Mouse (Mus musculus) intestine, postnatal 0 days (tissue): Measurements from ENCODE around the gene Ncapd2. TPM values are rescaled to one million over a fixed set of nuclear protein-coding genes. Genes with fewer than 3 reads are reported as not detected.
A peak's percentile ranks its signal among the peaks of the same experiment; 100 is the strongest.

Source experiments
- ATAC-seq: fragments of 200-750 bp; cut with Nextera tagmentation; 2 replicates; pipeline ENCODE4 v1.8.0; 2017; ENCODE audit warnings: mild to moderate bottlenecking, moderate TSS enrichment, moderate library complexity
- H3K27ac ChIP-seq: fragments of 300-500 bp; sonication (generic); 2 replicates; pipeline ENCODE4 v1.5.1; 2014; ENCODE audit warnings: mild to moderate bottlenecking, low read depth, low read length, moderate library complexity
- H3K27me3 ChIP-seq: fragments of 300-500 bp; sonication (generic); replicated peaks from 2 replicates; pipeline ENCODE4 v1.6.1; 2014; ENCODE audit warnings: low read length, mixed read lengths; ENCODE audit not compliant: control insufficient read depth, insufficient read depth
- H3K36me3 ChIP-seq: fragments of 300-500 bp; sonication (generic); 2 replicates; pipeline ENCODE4 v1.6.1; 2014; ENCODE audit warnings: mild to moderate bottlenecking, moderate library complexity; ENCODE audit not compliant: control insufficient read depth, insufficient read depth
- H3K4me1 ChIP-seq: fragments of 300-500 bp; sonication (generic); replicated peaks from 2 replicates; pipeline ENCODE4 v1.6.1; 2014; ENCODE audit warnings: antibody characterized with exemption, low read length, mixed read lengths; ENCODE audit not compliant: control insufficient read depth, insufficient read depth
- H3K4me2 ChIP-seq: fragments of 300-500 bp; sonication (generic); replicated peaks from 2 replicates; pipeline ENCODE4 v1.6.1; 2014; ENCODE audit warnings: low read depth, mild to moderate bottlenecking, moderate library complexity
- H3K4me3 ChIP-seq: fragments of 300-500 bp; sonication (generic); 2 replicates; pipeline ENCODE4 v1.5.1; 2014; ENCODE audit warnings: low read depth, low read length
- H3K9ac ChIP-seq: fragments of 300-500 bp; sonication (generic); 2 replicates; pipeline ENCODE4 v1.6.1; 2014; ENCODE audit warnings: mild to moderate bottlenecking, low read depth, low read length
- H3K9me3 ChIP-seq: fragments of 300-500 bp; sonication (generic); 2 replicates; pipeline ENCODE4 v1.6.1; 2016; ENCODE audit warnings: mixed run types; ENCODE audit not compliant: control insufficient read depth
- CTCF ChIP-seq: sonication (generic); IDR thresholded peaks from 2 replicates; pipeline ENCODE4 v1.5.1; 2016; ENCODE audit warnings: low read depth, mild to moderate bottlenecking, control low read depth, antibody characterized with exemption, moderate library complexity
- WGBS: fragments of 180-500 bp; shearing (Covaris S2); extraction: QIAGEN DNeasy Blood & Tissue Kit; methylation state at CpG from one replicate; pipeline ENCODE4 v1.1.7; 2014; 5-methylcytosine and 5-hydroxymethylcytosine counted together
- polyA plus RNA-seq: library from polyadenylated mRNA; unstranded; fragments of >200 nt; fragmentation: Nextera tagmentation; extraction: Ambion mirVana; gene quantifications from 2 replicates; pipeline ENCODE4 v1.2.1, GENCODE M21; 2015

Gene Ncapd2
- polyA plus RNA-seq, 1 experiment from 2014 or later: 17.9 TPM

- no peak overlapping the region for H3K4me3 ChIP-seq
- H3K9ac ChIP-seq: no peak overlapping the region
- peak; percentile 33 for TF ChIP-seq CTCF
- no peak overlapping the region for H3K27ac ChIP-seq
- H3K4me1 ChIP-seq: no peaks in the 10 kb centered on the region
- H3K4me2 ChIP-seq: no peak overlapping the region
- H3K9me3 ChIP-seq: no peaks in the 10 kb centered on the region
- no peak for ATAC-seq
- H3K36me3 ChIP-seq: no peaks in the 10 kb centered on the region
- WGBS: 95% methylated on average over 1 of the region's 1 CpGs
- H3K27me3 ChIP-seq: 0 out of 2 replicates have a peak, but pooled peaks cover 3% of the 10 kb centered on the region
These were observed 18.9 kb upstream of the Ncapd2 start for GRCm38 (mm10) chr6:125210436-125210835.

DNA sequence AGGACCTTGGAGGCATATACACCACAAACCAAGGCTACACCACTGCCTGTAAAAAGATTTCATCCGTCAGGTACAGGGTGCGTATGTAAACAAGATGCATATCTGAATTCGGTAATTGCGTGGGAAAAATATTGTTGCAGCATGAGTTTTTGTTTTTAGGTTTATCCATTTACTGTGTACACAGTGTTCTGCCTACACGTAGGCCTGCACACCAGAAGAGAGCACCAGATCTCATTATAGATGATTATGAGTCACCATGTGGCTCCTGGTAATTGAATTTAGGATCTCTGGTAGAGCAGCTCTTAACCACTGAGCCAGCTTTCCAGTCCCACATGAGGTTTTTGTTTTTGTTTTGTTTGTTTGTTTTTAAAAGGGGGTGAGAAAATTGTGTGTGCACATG, 5.7 kb upstream of the Ncapd2 start:
- H3K4me3 ChIP-seq: no peak overlapping the region
- no peaks in the 10 kb centered on the region for H3K9me3 ChIP-seq
- ATAC-seq: no peak
- H3K4me1 ChIP-seq: no peaks in the 10 kb centered on the region
- WGBS: 81% methylated on average over 5 of the region's 5 CpGs
- peaks cover 5% of the 10 kb centered on the region; the same call in 1 of the 2 replicates for H3K36me3 ChIP-seq
- H3K27me3 ChIP-seq: no peaks in the 10 kb centered on the region
- H3K9ac ChIP-seq: no peak overlapping the region
- no peak for TF ChIP-seq CTCF
- H3K4me2 ChIP-seq: no peak overlapping the region
- H3K27ac ChIP-seq: no peak overlapping the region

DNA sequence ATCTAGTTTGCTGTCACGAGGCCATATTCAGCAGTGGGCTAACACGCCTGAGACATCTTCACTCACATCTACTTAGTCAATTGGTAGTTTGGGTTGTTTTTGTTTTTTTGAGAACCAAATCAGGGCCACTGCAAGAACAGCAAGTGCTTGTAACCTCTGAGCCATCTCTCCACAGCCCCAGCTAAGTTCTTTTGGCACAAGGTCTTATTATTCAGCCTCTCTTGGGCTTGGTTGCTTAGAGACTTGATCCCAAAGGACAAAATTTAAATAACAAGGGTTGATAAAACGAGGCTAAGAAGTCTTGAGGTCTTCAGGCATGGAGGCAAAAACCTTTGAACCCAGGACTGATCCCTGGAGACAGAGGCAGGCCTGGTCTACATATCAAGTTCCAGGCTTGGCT, 4.8 kb upstream of the Ncapd2 start:
- no peak for ATAC-seq
- WGBS: 78% methylated on average over 3 of the region's 3 CpGs
- no peak overlapping the region for H3K9ac ChIP-seq
- no peak overlapping the region for H3K27ac ChIP-seq
- H3K27me3 ChIP-seq: no peaks in the 10 kb centered on the region
- H3K36me3 ChIP-seq: peaks cover 5% of the 10 kb centered on the region; the same call in 1 of the 2 replicates
- no peaks in the 10 kb centered on the region for H3K4me1 ChIP-seq
- no peak overlapping the region for H3K4me2 ChIP-seq
- TF ChIP-seq CTCF: no peak
- no peak overlapping the region for H3K4me3 ChIP-seq
- H3K9me3 ChIP-seq: no peaks in the 10 kb centered on the region

DNA sequence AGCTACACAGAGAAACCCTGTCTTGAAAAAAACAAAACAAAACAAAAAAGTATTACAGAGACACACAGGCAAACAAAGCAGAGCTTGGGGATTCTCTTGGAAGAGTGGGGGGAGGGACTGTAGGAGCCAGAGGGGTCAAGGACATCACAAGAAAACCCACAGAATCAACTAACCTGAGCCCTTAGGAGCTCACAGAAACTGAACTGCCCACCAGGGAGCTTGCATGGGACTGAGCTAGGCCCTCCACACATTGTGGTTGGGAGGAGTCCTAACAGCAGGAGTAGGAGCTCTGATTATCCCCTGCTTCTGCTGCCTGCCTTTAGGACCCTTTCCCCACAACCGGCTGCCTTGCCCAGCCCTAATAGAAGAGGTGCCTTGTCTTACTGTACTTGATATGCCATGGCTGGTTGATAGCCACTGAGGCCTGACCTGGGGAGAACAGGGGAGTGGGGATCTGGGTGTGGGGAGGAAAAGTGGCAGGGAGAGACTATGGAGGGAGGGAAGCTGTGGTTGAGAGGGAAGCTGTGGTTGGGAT, 4.1 kb upstream of the Ncapd2 start:
- no peak for TF ChIP-seq CTCF
- Histone ChIP-seq H3K9me3 (no peaks in the 10 kb centered on the region), H3K27me3 (no peaks in the 10 kb centered on the region), H3K36me3 (peaks cover 5% of the 10 kb centered on the region; the same call in 1 of the 2 replicates), H3K9ac (no peak overlapping the region), H3K4me2 (no peak overlapping the region), H3K4me1 (no peaks in the 10 kb centered on the region), H3K4me3 (no peak overlapping the region), H3K27ac (no peak overlapping the region)
- ATAC-seq: no peak
- WGBS: 38% methylated on average over 1 of the region's 1 CpGs

DNA sequence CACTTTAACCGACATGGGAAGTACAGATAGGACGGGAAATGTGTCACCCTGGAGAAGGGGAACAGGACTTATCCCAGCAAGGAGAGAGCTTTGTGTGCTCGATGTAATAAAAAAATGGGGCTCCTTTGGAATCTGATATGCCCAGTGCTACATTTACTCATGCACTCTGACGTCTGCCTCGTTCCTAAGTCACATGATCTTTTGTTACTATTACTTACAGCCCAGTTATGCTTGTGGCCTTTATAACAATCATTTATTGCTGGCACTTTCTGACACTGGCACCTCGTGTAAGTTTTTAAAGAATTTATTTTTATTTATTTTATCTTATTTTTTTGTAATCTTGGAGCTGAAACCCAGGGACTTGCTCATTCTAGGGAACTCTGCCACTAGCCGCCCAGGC, 1.9 kb upstream of the Ncapd2 start:
- TF ChIP-seq CTCF: no peak
- H3K27ac ChIP-seq: no peak overlapping the region; the same call in 1 of the 2 replicates
- no peak overlapping the region for H3K9ac ChIP-seq
- H3K4me2 ChIP-seq: no peak overlapping the region
- H3K36me3 ChIP-seq: peaks cover 12% of the 10 kb centered on the region
- no peaks in the 10 kb centered on the region for H3K4me1 ChIP-seq
- H3K27me3 ChIP-seq: no peaks in the 10 kb centered on the region
- ATAC-seq: no peak
- H3K9me3 ChIP-seq: no peaks in the 10 kb centered on the region
- 34% methylated on average over 7 of the region's 7 CpGs for WGBS
- H3K4me3 ChIP-seq: no peak overlapping the region

DNA sequence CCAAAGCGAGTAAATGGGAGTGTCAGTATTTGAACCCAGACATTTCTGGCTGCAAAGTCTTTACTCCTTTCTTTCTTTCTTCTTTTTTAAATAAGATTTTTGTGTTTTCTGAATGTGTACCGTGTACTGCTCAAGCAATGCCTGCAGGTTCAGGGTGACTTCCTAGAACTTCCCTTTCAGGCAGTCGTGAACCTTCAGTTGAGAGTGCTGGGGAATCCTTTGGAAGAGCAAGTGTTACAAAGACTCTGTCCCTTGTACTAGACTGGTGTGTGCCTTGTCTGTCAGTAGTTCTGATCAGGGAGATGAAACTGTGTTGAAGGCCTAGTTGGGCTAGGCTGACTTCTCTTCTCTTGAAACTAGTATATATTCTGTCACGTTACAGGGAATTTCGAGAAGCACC, 1.3 kb upstream of the Ncapd2 start:
- Histone ChIP-seq H3K4me2 (peak overlapping the region; percentile 73), H3K36me3 (peaks cover 18% of the 10 kb centered on the region), H3K4me1 (no peaks in the 10 kb centered on the region), H3K9me3 (no peaks in the 10 kb centered on the region), H3K9ac (peak overlapping the region; percentile 81), H3K4me3 (peak overlapping the region; percentile 71), H3K27me3 (no peaks in the 10 kb centered on the region), H3K27ac (peak overlapping the region; percentile 95)
- ATAC-seq: no peak
- TF ChIP-seq CTCF: no peak
- WGBS: 29% methylated on average over 5 of the region's 5 CpGs
